Mouse (Mus musculus) lung, postnatal 0 days (tissue): ENCODE results near the gene Tex48.

ENCODE experiments used
- CTCF ChIP-seq: IDR thresholded peaks from 2 replicates; pipeline ENCODE4 v1.5.1; 2016; ENCODE audit warnings: antibody characterized with exemption, mild to moderate bottlenecking
- EP300 ChIP-seq: IDR thresholded peaks from 2 replicates; pipeline ENCODE4 v1.6.1; 2016; ENCODE audit warnings: antibody characterized with exemption, mild to moderate bottlenecking, control low read depth

DNA sequence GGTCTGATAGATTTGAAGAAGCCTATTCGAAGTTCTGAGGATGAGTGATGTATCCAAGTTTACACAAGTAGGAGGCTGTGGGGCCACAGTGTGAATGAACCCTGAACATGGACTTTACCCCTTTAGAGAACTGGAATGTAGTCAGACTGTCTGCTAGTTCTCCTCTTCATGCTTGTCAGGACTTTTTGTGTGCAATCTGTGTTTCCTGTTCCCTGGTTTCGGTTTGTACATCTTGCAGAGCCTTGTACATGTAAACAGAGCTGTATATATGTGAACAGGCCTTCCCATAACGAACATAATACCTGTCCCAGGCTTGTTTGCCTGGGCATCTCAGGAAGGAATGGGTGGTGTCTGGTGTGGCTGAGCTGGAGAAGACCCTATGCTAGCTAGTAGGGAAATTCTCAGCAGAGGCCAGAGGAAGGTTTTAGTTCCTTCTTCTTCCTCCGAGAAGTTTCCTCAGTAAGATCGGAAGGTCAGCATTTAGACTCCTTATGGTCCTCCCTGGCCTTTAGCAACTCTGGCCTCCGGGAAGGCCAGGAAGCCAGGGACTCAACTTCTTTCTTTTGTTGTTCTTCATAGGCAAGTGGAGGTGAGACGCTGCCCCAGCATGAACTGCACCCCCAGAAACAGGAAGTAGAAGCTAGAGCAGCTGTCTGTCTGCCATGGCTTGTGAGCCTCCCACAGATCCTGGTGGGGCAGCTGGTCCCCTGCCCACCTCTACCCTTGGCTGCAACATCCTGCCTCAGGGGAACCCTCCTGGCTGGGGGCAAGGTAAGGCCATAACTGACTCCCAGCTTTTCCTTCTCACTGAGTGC is 60.2 kb downstream of the Tex48 start:
- TF ChIP-seq CTCF = no peak
- TF ChIP-seq EP300 = no peak
